Mouse (Mus musculus): ENCODE measurements around the gene Oaz2. TPM values are rescaled to one million over a fixed set of nuclear protein-coding genes. Genes with fewer than 3 reads are reported as not detected.

The Oaz2 gene
- total RNA-seq (2015; ENCODE audit: low replicate concordance) (3.4 and 7.2 TPM in 2 replicates), total RNA-seq (2017; ENCODE audit: low replicate concordance) (1.4 and 9.2 TPM in 2 replicates)

DNA sequence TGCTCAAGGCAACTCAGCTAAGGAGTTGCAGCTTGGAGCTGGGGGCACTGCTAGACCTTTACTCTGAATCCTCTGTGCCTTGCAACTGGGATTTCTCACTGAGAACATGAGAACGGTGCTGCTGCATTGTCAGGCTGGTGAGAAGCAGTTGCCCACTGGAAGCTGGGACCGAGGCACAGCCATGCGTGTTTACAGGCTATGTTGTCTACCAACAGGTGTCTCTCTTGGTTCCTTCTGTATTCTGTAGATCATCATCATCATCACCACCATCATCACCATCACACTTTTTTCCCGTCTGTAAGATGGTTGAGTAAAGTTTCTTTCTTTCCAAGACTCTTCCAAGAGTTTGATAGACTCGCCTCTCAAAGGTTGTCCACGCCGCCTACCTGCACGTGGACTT, at the start of gene Oaz2:
Gene Oaz2 (plus strand): TSS at position 301 of the 400 bp plus-strand sequence.
- ATAC-seq (replicated peaks; ENCODE audit: low FRiP score, poor library complexity, severe bottlenecking), result no peak

DNA sequence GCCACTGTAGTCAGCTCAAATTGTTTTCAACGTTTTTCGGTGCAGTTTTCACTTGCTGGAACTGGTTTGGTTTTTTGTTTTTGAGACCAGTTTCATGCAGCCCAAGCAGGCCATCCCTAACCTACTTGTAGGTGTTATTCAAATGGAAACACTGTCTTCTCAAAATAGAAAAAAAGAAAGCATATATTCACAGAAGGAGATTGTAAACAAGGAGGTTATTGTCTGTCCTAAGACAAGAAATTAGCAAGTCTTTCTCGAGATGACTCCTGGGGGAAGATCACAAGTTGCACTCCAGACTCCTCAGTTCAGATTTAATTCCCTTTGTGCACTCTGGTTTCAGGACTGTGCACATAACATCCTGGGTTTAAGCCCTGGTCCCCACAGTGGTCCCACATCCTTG, 48.5 kb upstream of the Oaz2 start:
- no peak for ATAC-seq (replicated peaks; ENCODE audit: low FRiP score, poor library complexity, severe bottlenecking)

DNA sequence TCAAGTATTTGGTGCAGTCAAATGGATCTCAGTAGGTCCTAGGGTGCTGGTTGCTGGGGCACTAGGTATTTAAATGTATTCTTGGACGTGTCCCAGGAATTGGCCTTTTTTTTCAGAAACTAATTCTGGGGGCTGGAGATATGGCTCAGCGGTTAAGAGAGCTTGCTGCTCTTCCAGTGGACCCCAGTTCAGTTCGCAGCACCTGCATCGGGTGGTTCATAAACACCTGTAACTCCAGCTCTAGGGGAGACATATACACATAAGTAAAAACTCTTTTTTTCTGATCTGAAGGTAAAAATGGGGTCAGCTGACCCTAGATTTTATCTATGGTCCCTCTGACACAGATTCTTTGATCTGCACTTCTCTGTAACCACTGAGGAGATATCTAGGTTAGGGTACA, 46.6 kb upstream of the Oaz2 start:
- ATAC-seq (replicated peaks; ENCODE audit: low FRiP score, poor library complexity, severe bottlenecking), result no peak

DNA sequence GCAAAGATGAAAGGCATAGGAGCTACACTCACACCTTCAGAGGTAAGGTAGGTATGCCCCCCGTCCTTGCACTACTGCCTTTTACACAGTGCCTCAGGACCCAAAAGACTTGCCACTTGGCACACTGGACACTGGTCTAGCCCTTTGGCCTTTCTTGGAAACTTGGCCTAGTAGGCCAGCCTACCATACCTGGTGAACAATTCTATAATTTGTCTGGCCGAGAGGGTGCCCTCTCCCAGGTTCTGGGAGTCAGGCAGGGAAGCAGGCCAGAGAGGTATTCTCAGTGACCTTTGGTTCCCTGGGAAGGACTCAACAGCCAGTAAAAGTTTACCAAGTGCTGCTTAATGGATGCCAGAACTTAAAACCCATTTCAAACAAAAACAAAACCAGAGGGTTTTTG, 46.1 kb upstream of the Oaz2 start:
- ATAC-seq (replicated peaks; ENCODE audit: low FRiP score, poor library complexity, severe bottlenecking), result no peak

DNA sequence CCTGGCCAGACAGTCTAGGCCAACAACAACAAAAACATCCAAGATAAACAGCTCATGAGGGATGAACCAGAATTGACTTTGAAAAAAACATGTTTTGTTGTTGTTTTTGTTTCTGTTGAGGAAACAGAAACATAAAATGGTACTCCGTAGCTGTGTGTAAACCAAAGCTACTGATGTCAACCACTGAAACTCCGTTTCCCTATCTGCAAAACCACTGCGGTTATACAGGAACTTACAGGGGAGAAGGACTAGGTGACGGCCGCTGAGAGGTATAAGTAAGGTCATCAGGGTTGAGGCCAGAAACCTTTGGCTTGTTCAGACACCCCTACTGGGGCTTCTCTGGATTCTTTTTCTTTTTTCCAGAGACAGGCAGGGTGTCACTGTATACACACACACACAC, 45.0 kb upstream of the Oaz2 start:
- no peak for ATAC-seq (replicated peaks; ENCODE audit: low FRiP score, poor library complexity, severe bottlenecking)

DNA sequence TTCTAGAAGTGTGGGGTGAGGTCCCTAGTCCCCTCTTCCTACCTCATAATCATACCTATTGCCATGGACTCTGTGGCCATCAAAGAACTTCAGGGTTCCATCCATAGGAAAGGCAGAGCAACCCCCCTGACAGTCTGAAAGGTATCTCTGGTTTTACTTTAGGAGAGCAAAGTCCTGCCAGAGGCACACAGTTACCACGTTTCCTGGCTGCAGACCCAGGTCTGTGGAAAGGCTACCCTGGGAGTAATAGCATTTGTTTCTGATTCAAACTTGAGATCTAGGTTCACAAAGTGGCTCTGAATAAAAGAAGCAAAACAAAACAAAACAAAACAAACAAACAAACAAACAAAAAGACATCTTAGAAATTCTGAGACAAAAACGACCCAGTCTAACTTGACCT, 43.5 kb upstream of the Oaz2 start:
- no peak for ATAC-seq (replicated peaks; ENCODE audit: low FRiP score, poor library complexity, severe bottlenecking)

DNA sequence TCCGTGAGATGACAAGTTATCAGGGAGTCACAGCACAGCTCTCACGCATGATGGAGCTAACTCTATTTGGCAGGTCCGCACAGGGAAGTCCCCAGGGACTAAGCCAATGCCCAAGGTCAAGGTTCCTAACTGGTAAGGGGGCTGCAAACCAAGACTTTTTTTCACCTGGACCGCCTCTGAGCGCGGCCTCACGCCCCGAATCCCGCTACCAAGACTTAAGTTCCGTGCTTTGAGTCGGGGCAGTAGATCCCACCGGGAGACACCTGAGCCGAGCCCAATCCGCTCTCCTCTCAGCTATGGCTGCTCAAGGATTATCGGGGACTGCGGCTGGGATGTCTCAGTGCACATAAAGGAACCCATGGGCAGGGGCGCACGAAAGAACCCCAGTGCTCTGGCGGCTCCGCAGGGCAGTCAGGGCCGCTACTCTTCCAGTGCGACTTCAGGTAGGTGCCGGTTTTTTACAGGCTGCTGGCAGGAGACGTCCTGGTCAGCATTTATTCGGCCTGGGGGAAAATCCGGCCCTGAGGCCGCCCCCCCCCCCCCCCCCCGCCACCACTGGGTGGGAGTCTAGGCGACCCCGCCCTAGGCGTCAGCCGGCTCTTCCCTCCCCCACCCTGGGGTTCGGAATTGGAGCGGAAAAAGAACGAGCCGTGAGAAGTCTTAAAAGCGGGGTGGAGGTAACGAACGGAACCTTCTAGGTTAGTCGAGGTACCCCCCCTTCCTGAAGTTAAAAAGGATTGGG, 38.6 kb upstream of the Oaz2 start, which contains the start of gene Rbpms2:
Gene Rbpms2 (plus strand): TSS at position 624 of the 742 bp plus-strand sequence.
- ATAC-seq (replicated peaks; ENCODE audit: low FRiP score, poor library complexity, severe bottlenecking), result no peak

DNA sequence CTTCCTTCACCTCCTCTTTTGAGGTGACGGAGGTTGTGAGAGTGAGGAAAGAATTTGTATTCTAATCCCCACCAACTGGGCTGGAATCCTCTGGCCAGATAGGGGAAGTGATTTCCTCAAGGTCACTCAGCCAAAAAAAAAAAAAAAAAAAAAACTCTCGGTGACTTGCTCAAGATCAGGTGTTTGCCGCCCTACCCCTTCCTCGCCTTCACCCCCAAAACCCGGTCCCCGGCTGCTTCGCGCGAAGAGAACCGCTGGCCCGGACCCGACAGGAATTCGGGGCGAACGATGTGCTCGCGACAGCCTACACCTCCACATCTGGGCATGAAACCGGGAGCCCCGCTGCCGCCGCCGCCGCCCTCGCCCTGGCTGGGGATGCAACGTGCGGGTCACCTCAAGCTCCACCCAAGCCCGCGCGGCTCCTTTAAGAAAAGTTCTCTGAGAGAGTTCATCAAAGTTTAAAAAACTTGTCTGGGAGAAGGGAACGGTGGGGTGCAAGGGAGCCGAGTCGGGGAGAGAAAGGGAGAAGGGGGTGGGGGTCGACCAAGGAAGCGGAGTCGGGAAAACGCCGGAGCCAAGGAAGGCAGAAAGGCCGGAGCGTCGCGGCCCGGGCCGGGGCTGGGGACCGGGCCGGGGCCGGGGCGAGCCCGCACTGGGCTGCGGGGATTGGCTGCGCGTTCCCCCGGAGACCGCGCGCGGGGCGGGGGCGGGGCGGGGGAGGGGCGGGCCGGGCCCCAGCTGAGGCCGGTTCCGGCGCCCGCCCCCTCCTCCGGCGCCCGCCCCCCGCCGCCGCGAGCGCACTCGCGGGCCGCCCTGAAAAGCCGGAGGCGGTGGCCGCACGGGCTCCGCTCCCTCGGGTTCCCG, 37.8 kb upstream of the Oaz2 start:
- no peak for ATAC-seq (replicated peaks; ENCODE audit: low FRiP score, poor library complexity, severe bottlenecking)

DNA sequence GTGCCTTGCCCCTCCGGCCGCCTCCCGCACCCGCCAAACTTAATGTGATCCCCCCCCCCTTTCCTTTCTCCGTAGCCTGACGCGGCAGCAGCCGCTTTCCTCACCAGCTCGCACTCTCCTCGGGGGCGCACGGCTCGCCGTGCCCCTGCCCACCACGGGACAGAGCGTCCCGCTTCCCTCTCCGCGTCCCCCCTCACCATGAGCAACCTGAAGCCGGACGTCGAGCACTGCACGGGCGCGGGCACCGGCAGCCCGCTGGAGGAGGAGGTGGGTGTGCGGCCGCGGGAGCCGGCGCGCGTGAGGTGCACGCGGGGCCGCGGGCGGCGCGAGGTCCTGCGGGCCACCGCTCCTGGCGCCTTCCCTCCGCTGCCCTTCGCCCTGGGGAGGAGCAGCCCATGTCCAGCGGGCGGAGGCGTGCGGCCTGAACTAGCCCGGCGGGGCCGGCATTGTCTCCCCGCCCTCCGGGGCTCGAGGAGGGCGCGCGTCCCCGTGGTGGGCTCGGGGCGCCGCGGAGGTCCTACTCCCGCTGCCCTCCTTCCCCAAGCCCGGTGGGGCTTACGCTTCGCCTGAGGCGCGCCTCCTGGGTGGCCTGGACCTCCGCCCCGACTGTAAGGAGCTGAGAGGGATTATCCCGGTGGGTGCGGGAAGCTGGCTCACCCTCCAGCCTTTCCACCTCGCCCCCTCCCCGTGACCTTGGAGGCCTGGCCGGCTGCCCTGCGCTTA, 37.0 kb upstream of the Oaz2 start:
- ATAC-seq (replicated peaks; ENCODE audit: low FRiP score, poor library complexity, severe bottlenecking), result no peak

DNA sequence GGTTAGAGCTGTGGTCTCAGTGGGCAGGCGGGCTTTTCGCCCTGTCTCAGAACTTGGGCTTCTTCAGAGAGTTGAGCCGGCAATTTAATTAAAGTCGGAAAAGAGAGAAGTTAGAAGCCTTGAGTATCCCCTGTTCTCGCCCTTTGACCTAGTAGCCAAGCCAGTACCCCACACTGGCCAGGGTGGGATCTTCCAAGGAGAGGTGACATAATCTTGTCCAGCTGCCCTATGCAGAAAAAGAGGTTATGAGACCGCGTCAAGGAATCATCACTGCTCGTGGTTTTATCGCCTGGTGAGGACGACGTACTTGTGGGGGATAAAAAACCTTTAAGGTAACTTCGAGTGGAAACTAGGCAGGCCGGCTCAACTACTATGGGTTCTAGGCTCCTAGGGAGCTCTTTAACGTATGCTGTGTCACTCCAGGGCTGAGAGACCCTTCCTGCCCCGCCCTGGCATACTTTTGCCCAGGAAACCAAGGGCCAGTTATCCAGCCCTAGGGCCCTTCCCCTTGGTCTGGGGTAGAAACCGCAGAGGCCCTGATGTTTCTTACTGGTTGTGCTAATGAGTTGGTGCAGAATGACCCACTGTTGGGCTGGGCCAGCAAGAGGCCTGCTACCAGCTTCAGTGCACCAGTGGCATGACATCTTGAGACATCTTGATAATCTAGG, 36.3 kb upstream of the Oaz2 start:
- no peak for ATAC-seq (replicated peaks; ENCODE audit: low FRiP score, poor library complexity, severe bottlenecking)

DNA sequence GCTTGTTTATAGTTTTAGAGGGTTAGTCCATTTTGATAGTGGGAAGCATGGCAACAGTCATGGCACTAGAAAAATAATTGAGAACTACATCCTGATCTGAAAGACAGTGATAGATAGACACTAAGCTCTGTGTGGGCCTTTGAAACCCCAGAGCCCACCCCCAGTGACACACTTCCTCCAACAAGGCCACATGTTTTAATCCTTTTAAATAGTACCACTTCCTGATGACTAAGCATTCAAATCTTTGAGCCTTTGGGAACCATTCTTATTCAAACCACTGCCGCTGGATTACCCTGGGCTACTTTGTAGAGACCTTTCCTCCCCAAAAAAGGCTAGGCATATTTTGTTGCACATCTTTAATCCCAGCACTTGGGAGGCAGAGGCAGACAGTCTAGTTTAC, 32.0 kb upstream of the Oaz2 start:
- ATAC-seq (replicated peaks; ENCODE audit: low FRiP score, poor library complexity, severe bottlenecking), result no peak

DNA sequence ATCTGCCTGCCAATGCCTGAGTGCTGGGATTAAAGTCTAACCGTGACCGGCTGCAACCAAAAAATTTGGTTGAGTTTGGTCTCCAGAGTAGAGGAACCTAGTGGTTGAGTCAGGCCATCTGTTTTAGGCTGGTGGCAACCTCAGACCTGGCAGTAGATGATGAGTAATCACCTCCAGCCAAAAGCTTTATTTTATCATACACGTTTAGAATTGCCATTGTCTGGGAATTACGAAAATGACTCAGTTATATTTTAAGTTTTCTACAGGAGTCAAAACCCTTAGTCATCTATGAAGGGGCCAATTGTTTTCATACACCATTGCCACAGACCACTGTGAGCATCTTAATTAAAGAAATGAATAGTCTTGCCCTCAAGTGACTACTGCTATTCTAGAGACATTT, 30.9 kb upstream of the Oaz2 start:
- ATAC-seq (replicated peaks; ENCODE audit: low FRiP score, poor library complexity, severe bottlenecking), result no peak

DNA sequence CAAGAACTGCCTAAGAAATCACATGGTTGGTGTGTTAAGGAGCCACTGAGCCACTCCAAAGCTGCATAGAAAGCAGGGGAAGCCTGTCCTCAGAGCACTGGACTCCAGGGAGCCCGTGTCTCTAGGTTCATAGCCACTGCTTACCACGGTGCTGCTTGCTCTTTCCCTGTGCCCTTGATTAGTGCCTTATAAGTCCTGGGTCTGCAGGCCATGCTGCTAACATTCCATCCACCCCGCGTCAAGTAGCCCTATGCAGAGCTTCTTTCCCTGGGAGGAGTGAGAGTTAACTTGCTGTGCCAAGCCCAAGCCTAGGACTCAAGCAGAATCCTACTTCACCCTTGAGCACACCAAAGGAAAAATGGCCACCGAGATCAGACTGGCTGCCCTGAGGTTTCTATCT, 28.7 kb upstream of the Oaz2 start:
- no peak for ATAC-seq (replicated peaks; ENCODE audit: low FRiP score, poor library complexity, severe bottlenecking)

DNA sequence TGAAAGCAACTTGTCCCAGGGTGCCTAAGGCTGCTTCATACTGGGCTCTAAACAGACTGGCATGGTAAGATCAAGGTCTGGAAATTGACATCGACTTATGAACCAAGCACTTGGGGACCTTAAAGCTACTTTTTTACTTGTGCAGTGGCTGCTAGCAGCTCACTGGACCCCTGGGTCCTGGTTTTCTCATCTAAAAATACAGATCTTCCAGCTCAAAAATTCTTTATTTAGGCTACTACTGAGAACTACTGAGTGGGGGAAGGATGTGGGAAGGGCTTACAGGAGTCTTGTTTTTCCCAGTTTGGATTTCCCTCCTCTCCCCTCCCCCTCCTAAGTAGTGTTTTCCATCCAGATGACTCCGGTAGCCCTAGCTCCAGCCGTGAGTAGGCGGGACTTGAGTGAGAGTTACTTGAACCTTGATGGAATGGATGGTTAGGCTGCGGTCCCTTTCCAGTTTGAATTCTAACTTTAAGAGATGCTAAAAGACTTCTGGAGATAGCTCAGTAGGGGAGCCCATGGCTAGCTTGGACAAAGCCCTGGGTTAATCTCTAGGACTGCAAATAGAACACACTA, 26.9 kb upstream of the Oaz2 start:
- ATAC-seq (replicated peaks; ENCODE audit: low FRiP score, poor library complexity, severe bottlenecking), result no peak

DNA sequence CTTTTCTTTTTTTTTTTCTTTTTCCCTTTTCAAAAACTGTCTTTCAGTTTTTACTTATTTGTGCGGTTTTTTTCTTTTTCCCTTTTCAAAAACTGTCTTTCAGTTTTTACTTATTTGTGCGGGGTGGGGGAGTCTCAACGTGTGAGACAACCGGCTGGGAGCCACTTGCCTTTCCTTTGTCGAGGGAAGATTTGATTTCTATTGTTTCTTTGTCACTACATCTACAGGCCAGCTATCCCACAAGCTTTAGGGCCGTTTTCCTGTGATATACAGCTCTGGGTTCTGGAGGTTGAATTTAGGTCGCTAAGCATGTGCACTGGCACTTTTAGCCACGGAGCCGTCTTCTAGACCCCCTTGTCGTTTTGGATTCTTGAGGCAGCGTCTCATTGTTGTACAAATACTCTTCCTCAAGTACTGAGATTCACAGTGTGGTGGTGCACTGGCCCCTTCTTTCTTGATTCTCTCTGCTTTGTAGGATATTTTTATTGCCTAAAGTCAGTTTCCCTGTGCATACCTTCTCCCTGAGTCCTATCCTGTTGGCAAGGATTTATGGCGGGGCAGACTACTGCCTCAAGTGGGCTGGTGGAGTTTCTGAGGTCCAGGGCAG, 26.3 kb upstream of the Oaz2 start:
- no peak for ATAC-seq (replicated peaks; ENCODE audit: low FRiP score, poor library complexity, severe bottlenecking)

DNA sequence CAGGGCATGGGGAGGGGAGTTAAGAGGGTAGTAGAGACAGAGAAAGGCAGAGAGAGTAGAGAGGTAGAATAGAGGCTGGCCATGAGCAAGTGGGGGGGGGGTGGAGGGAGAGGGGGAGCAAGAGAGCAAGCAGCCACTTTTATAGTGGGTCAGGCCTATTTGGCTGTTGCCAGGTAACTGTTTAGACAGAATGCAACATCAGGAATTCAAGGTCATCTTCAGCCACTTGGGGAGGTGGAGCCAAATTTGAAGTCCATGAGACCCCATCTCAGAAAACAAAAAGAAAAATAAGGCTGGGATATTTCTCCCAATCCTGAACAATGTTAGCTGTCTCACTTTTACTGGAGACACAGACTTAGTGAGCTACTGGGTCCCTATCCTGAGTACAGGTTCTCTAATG, 25.3 kb upstream of the Oaz2 start:
- ATAC-seq (replicated peaks; ENCODE audit: low FRiP score, poor library complexity, severe bottlenecking), result no peak

DNA sequence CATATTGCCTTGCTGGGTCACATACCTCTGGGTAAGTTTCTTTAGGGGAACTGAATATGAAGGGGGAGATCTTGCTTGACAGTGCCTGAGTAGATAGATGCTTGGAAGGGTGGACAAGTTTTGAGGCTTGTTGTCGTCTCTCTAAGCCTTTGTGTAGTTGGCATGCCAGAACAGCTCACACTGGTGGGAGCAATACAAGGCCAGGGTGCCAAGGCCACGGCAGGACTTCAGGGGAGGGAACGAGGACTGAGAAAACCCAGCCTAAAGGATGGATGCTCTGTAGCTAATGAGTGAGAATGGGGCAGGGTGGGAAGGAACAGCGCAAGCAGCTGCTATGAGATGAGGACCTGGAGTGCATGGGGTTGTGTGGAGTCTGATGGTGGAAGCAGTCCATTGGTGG, 22.8 kb upstream of the Oaz2 start:
- no peak for ATAC-seq (replicated peaks; ENCODE audit: low FRiP score, poor library complexity, severe bottlenecking)

DNA sequence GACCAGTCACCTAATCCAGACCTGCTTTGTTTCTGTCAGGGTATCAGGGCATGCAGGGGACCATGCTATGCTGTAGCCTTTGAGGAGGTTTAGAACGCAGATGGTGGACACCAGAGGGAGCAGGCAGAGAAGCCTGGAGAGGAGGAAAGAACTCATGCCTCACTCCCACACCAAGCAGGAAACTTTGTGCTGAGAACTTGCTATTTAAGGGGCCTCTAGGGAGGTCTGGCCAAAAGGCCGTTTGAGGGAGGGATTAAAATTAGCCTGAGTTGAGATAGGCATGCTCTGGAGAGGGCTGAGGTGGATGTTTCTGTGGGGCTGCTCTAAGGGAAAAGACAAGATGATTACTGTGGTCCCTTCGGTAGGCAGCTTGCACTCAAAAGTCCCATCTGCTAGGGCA, 21.8 kb upstream of the Oaz2 start:
- no peak for ATAC-seq (replicated peaks; ENCODE audit: low FRiP score, poor library complexity, severe bottlenecking)

DNA sequence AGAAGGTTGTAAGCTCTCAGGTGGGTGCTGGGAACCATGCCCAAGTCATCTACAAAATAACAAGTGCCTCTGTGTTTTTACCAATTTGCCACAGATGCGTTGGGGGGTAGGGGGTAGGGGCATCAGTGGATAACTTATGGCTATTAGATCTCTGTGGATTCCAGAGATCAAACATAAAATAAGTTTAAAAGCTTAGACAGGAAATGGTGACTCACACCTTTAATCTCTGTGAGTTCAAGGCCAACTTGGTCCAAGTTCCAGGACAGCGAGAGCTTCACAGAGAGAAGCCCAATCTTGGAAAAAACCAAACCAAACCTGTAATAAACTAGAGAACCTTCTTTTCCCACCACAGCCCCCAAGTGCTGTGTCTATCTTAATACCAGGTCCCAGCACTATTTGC, 21.0 kb upstream of the Oaz2 start:
- ATAC-seq (replicated peaks; ENCODE audit: low FRiP score, poor library complexity, severe bottlenecking), result no peak
